Mouse (Mus musculus) thymus, adult 2 months (tissue): ENCODE data around the gene Jag2.

Source experiments
- CTCF ChIP-seq: fragments of 200-500 bp; IDR thresholded peaks from 2 replicates; pipeline ENCODE4 v1.5.1; 2012; ENCODE audit warnings: mild to moderate bottlenecking, control low read depth, low read length, moderate library complexity, borderline replicate concordance; ENCODE audit not compliant: control insufficient read depth, poor library complexity, insufficient read depth; ENCODE audit errors: extremely low read depth
- POLR2A ChIP-seq: fragments of 200-500 bp; IDR thresholded peaks from 2 replicates; pipeline ENCODE4 v1.6.1; 2012; ENCODE audit warnings: mild to moderate bottlenecking, low read length, control low read depth, moderate library complexity; ENCODE audit not compliant: control insufficient read depth, poor library complexity, insufficient read depth; ENCODE audit errors: extremely low read depth

DNA sequence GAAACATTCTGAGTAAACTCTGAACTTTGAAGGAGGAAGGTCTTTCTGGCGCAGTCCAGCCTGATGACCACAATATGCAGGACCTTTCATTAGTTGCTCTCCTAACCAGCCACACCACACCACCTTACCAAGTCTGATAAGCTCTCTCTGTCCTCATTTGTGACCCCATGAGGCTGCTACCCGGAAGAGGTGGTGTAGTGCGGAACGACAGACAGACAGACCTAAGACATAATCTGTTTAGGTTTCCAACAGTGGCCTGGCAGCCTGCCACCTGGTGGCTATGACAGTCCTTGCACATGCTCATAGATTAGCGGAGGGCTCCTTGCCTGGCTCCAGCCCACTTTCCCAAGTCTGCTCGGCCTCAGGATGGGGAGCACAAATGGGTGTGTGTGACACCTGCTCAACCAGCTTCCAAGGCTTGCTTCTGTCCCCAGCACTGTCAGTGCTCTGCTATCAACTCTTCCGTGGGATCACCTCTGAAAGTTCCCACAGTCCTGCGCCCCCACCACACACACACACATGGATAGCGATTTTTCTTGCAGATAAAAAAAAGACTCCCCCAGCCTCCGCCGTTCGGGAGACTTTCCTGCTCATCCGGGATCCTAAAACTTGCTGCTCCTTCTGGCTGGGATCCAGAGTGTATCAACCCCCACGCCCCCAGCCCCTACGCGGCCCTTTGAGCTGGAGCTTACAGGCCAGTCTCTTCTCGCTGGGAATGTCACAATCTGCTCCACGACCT, 56.0 kb downstream of the Jag2 start:
- no peak for TF ChIP-seq POLR2A
- peak; percentile 85; the same call in 1 of the 2 replicates for TF ChIP-seq CTCF
